In genomic region chr1:157703639-157704038, GRCm38 (mm10) we compare ENCODE assay signal across 18 mouse cellular contexts.
"Had no signal": no experiment of that assay in that cellular context is flagged by ENCODE, and none has a peak within 500 bp of the region (broad histone marks: within the 10 kb centered on the region; RNA-seq: fewer than 3 reads in every experiment).

No protein-coding gene starts in this region.

- H3K9ac ChIP-seq: limb, embryonic 13.5 days; liver, embryonic 12.5 days; lung, embryonic 15.5 days; stomach, embryonic 15.5 days had no signal

- H3K36me3 ChIP-seq: limb, embryonic 10.5 days; limb, embryonic 13.5 days; liver, embryonic 12.5 days; lung, embryonic 15.5 days; stomach, embryonic 15.5 days had no signal

- DNase-seq: kidney, adult 2 months; kidney, postnatal 25 days; layer of hippocampus, adult 9-11 months; liver; lung, postnatal 14 days; lung, postnatal 4 days; midbrain, embryonic 14.5 days; right cerebral cortex, postnatal 14 days; spleen, adult 18-20 months; thymus, postnatal 25 days had no signal

- ATAC-seq: liver, embryonic 12.5 days had no signal

- H3K27me3 ChIP-seq: limb, embryonic 13.5 days; liver, embryonic 12.5 days; lung, embryonic 15.5 days; stomach, embryonic 15.5 days had no signal

- H3K4me1 ChIP-seq: limb, embryonic 13.5 days; liver, embryonic 12.5 days; stomach, embryonic 15.5 days had no signal

- H3K4me2 ChIP-seq: limb, embryonic 13.5 days; liver, embryonic 12.5 days; lung, embryonic 15.5 days; midbrain, embryonic 11.5 days; stomach, embryonic 15.5 days had no signal

- H3K27ac ChIP-seq: kidney, postnatal 0 days; layer of hippocampus, adult 2 months; limb, embryonic 10.5 days; limb, embryonic 13.5 days; liver, embryonic 12.5 days; lung, embryonic 15.5 days; stomach, embryonic 15.5 days had no signal

- H3K4me3 ChIP-seq: layer of hippocampus, adult 2 months; limb, embryonic 10.5 days; limb, embryonic 13.5 days; liver, embryonic 12.5 days; lung, embryonic 15.5 days; stomach, embryonic 15.5 days had no signal

- H3K9me3 ChIP-seq: limb, embryonic 10.5 days; limb, embryonic 13.5 days; liver, embryonic 12.5 days; lung, embryonic 15.5 days; stomach, embryonic 15.5 days had no signal
